Mouse (Mus musculus) liver, embryonic 11.5 days (tissue): ENCODE results near the gene Actb. TPM values are rescaled to one million over a fixed set of nuclear protein-coding genes. Genes with fewer than 3 reads are reported as not detected.
"Not testable (repeated sequence)": the region's sequence is repeated elsewhere in the genome, so short reads cannot be mapped to it uniquely, and the experiment has no call there.

Source experiments
- ATAC-seq: fragments of 200-750 bp; cut with Nextera tagmentation; replicated peaks from 2 replicates; pipeline ENCODE4 v1.8.0; 2017; ENCODE audit warnings: moderate number of reproducible peaks, mild to moderate bottlenecking, moderate TSS enrichment, moderate library complexity; ENCODE audit not compliant: low FRiP score
- DNase-seq: peaks from one replicate; pipeline ENCODE4 v3.0.0-alpha.2; 2017; ENCODE audit warnings: low spot score
- H3K27ac ChIP-seq: fragments of 300-500 bp; sonication (generic); 2 replicates; pipeline ENCODE4 v1.5.1; 2014; ENCODE audit warnings: mild to moderate bottlenecking, low read depth, low read length, control low read depth
- H3K27me3 ChIP-seq: fragments of 300-500 bp; sonication (generic); replicated peaks from 2 replicates; pipeline ENCODE4 v1.6.1; 2014; ENCODE audit warnings: low read length, mixed read lengths; ENCODE audit not compliant: control insufficient read depth, insufficient read depth
- H3K36me3 ChIP-seq: fragments of 300-500 bp; sonication (generic); 2 replicates; pipeline ENCODE4 v1.6.1; 2014; ENCODE audit warnings: mild to moderate bottlenecking, low read length, moderate library complexity, mixed read lengths; ENCODE audit not compliant: control insufficient read depth, insufficient read depth
- H3K4me1 ChIP-seq: fragments of 300-500 bp; sonication (generic); replicated peaks from 2 replicates; pipeline ENCODE4 v1.6.1; 2014; ENCODE audit warnings: low read length, mixed read lengths; ENCODE audit not compliant: control insufficient read depth, insufficient read depth
- H3K4me2 ChIP-seq: fragments of 300-500 bp; sonication (generic); 2 replicates; pipeline ENCODE4 v1.6.1; 2014; ENCODE audit warnings: mild to moderate bottlenecking, control low read depth, moderate library complexity
- H3K4me3 ChIP-seq: fragments of 300-500 bp; sonication (generic); 2 replicates; pipeline ENCODE4 v1.5.1; 2014; ENCODE audit warnings: low read depth, low read length, control low read depth
- H3K9ac ChIP-seq: fragments of 300-500 bp; sonication (generic); 2 replicates; pipeline ENCODE4 v1.6.1; 2014; ENCODE audit warnings: low read depth, low read length, control low read depth
- H3K9me3 ChIP-seq: fragments of 300-500 bp; sonication (generic); 2 replicates; pipeline ENCODE4 v1.6.1; 2016; ENCODE audit warnings: low read length, inconsistent platforms, mixed read lengths; ENCODE audit not compliant: control insufficient read depth
- WGBS: fragments of 180-500 bp; shearing (Covaris S2); extraction: QIAGEN DNeasy Blood & Tissue Kit; methylation state at CpG from one replicate; pipeline ENCODE4 v1.1.7; 2014; 5-methylcytosine and 5-hydroxymethylcytosine counted together
- polyA plus RNA-seq: library from polyadenylated mRNA; unstranded; fragments of >200 nt; fragmentation: Nextera tagmentation; extraction: Ambion mirVana; gene quantifications from 2 replicates; pipeline ENCODE4 v1.2.1, GENCODE M21; 2014

The Actb gene
- polyA plus RNA-seq, 1 experiment from 2014 or later: 12,749 TPM

DNA sequence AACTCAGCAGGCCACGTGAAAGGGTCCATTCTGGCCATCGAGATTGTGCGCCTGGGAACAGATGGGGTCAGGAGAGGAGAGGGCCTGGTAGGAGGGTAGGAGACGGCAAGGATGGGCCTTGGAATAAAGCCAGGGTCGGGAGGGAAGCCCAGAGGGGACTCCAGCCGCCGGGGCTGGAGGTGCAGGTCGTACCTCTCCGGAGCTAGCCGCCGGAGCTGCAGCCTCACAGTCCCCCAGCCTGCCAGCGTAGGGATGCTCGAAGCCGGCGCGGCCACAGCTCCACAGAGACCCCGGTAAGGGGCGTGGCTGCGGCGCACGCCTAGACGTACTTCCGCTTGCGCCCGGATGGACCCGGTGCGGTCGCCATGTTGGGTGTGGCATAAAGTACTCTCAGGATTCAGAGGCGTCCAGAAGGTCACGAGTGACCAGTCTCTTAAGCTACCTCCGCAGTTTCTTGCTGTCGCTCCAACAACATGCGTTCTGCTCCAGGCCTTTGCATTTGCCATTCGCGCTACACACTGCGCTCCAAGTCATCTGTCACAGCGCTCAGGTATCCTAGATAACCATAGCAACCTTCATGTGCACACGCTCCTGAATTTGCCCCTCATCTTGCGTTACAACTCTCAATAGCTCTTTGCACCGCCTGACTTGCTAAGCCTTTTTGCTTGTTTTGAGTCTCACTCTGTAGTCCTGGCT lies 11.5 kb downstream of the Actb start, which contains the start of gene Fbxl18:
Gene Fbxl18, minus strand, starts transcription at position 504 of the 696 bp plus-strand sequence.
- Histone ChIP-seq H3K27ac (peak within 1 kb of the TSS; percentile 52), H3K9ac (peak within 1 kb of the TSS; percentile 83), H3K4me3 (peak within 1 kb of the TSS; percentile 72), H3K4me1 (peaks cover 20% of the 10 kb centered on the region), H3K4me2 (peak within 1 kb of the TSS; percentile 96), H3K27me3 (no peaks in the 10 kb centered on the region), H3K36me3 (no peaks in the 10 kb centered on the region), H3K9me3 (no peaks in the 10 kb centered on the region)
- DNase-seq: peak; percentile 91
- WGBS: under 1% methylated on average over 40 of the region's 40 CpGs
- ATAC-seq: peak; percentile 94

GRCm38 (mm10) chr5:142891396-142891795 lies 15.2 kb downstream of the Actb start:
- Histone ChIP-seq H3K36me3 (peaks cover 3% of the 10 kb centered on the region), H3K4me1 (peaks cover 19% of the 10 kb centered on the region), H3K4me3 (no peak overlapping the region), H3K27ac (no peak overlapping the region), H3K9ac (no peak overlapping the region), H3K9me3 (no peaks in the 10 kb centered on the region), H3K4me2 (no peak overlapping the region), H3K27me3 (no peaks in the 10 kb centered on the region)
- ATAC-seq: no peak
- 80% methylated on average over 6 of the region's 6 CpGs for WGBS
- no peak for DNase-seq

DNA sequence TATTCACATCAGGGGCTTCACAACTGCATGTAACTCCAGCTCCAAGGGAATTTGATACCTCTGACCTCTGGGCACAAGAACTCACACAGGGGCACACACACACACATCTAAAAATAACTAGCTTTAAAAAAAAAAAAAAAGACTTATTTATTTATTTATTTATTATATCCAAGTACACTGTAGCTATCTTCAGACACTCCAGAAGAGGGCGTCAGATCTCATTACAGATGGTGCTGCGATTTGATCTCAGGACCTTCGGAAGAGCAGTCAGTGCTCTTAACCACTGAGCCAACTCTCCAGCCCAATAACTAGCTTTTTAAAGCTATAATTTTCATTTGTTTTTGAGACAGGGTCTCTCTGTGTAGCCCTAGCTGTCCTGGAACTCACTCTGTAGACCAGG lies 19.0 kb downstream of the Actb start:
- WGBS: 84% methylated on average over 3 of the region's 3 CpGs
- not testable (repeated sequence) for H3K4me2 ChIP-seq, H3K4me3 ChIP-seq, H3K4me1 ChIP-seq, H3K9me3 ChIP-seq, H3K27me3 ChIP-seq, ATAC-seq, H3K9ac ChIP-seq, DNase-seq, H3K27ac ChIP-seq
- peaks cover 28% of the 10 kb centered on the region for H3K36me3 ChIP-seq

DNA sequence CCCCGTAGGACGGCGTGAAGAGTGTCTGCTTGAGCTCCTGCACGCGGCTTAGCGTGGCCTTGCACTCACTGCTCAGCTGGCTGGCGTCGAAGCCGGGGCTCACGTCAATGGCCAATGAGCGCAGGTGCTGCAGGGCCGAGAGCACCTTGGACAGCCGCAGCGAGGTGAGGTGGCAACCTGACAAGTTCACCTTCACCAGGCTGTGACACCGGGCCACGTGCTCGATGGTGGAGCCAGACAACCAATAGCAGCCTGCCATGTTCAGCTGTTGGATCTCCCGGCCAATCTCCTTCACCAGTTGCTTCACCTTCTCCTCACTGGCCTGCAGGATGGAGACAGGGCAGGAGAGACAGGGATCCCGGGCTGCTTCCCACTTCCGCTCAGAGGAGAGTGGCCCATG lies 19.8 kb downstream of the Actb start:
- Histone ChIP-seq H3K4me1 (peaks cover 3% of the 10 kb centered on the region), H3K27me3 (no peaks in the 10 kb centered on the region), H3K36me3 (peaks cover 31% of the 10 kb centered on the region), H3K9me3 (no peaks in the 10 kb centered on the region), H3K4me2 (no peak overlapping the region), H3K9ac (no peak overlapping the region), H3K27ac (no peak overlapping the region), H3K4me3 (no peak overlapping the region)
- ATAC-seq (no peak), DNase-seq (no peak)
- WGBS: 93% methylated on average over 20 of the region's 20 CpGs

- DNase-seq: no peak
- H3K9me3 ChIP-seq: no peaks in the 10 kb centered on the region
- no peaks in the 10 kb centered on the region for H3K27me3 ChIP-seq
- H3K9ac ChIP-seq: no peak overlapping the region
- no peak overlapping the region for H3K4me2 ChIP-seq
- no peak overlapping the region for H3K27ac ChIP-seq
- 92% methylated on average over 19 of the region's 19 CpGs for WGBS
- peaks cover 31% of the 10 kb centered on the region for H3K36me3 ChIP-seq
- peaks cover 9% of the 10 kb centered on the region for H3K4me1 ChIP-seq
- H3K4me3 ChIP-seq: no peak overlapping the region
- ATAC-seq: no peak
Measured at GRCm38 (mm10) chr5:142886181-142886580, 20.4 kb downstream of the Actb start.

DNA sequence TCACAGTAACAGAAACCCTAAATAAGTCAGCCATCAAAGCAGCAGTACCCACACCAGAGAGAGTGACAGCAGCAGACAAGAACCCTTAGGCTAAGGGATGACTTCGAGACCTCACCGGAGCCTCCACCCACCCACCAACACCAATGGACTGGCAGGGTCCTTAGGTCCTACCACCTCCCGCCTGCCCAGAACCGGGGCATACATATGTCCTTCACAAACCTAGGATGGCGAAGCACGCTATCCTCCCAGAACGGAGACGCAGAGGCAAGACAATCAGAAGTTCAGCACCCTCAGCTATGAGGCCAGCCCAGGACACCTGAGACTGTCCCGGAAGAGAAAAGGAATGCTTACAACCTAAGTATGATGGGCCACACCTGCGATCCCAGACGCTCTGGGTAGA lies 24.1 kb downstream of the Actb start:
- ATAC-seq (no peak), DNase-seq (no peak)
- peaks cover 17% of the 10 kb centered on the region for H3K4me1 ChIP-seq
- H3K4me3 ChIP-seq: no peak overlapping the region
- H3K27ac ChIP-seq: no peak overlapping the region
- no peaks in the 10 kb centered on the region for H3K27me3 ChIP-seq
- WGBS: 93% methylated on average over 11 of the region's 11 CpGs
- H3K36me3 ChIP-seq: peaks cover 33% of the 10 kb centered on the region
- H3K9ac ChIP-seq: no peak overlapping the region
- no peaks in the 10 kb centered on the region for H3K9me3 ChIP-seq
- H3K4me2 ChIP-seq: no peak overlapping the region

GRCm38 (mm10) chr5:142881936-142882335 lies 24.6 kb downstream of the Actb start:
- Histone ChIP-seq H3K4me1 (peaks cover 17% of the 10 kb centered on the region), H3K4me2 (peak overlapping the region; percentile 10; the same call in 1 of the 2 replicates), H3K4me3 (no peak overlapping the region), H3K9me3 (no peaks in the 10 kb centered on the region), H3K27me3 (no peaks in the 10 kb centered on the region), H3K9ac (no peak overlapping the region; the same call in 1 of the 2 replicates), H3K27ac (peak overlapping the region; percentile 32), H3K36me3 (peaks cover 33% of the 10 kb centered on the region)
- ATAC-seq: no peak
- no peak for DNase-seq
- WGBS: 66% methylated on average over 8 of the region's 8 CpGs

DNA sequence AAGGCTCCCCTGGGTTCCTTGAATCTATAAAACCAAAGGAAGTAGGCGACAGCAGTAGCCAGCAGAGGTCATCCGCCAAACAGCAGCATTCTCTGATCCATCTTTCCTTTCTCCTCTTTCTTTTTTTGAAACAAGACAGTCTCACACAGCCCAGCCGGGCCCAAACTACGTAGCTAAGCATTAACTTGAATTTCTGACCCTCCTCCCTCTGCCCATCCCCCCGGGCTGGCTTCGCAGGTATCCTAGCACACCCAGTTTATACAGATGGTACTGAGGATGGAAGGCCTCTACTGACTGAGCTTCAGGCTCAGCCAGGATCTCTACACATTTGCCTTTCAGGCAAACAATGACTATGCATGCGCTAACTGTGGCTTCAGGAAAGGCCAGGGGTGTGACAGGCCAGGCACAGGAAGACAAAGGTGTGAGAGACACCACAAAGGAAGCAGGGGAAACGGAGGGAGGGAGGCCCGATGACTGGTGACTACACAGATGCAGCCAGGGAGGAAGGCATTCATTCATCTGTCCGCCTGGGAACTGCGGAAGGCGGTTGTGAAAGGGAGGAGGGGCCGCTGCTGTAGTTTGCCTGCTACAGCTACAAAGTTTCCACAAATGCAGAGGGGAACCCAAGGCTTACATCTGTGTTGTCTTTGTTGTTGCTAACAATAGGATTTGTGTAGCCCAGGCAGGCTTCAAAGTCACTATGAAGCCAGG lies 25.6 kb downstream of the Actb start:
- no peaks in the 10 kb centered on the region for H3K9me3 ChIP-seq
- WGBS: 36% methylated on average over 13 of the region's 13 CpGs
- peaks cover 29% of the 10 kb centered on the region for H3K36me3 ChIP-seq
- no peak overlapping the region for H3K4me3 ChIP-seq
- peaks cover 17% of the 10 kb centered on the region for H3K4me1 ChIP-seq
- H3K4me2 ChIP-seq: no peak overlapping the region
- ATAC-seq: no peak
- no peak overlapping the region for H3K9ac ChIP-seq
- H3K27me3 ChIP-seq: no peaks in the 10 kb centered on the region
- H3K27ac ChIP-seq: peak overlapping the region; percentile 32
- no peak for DNase-seq

DNA sequence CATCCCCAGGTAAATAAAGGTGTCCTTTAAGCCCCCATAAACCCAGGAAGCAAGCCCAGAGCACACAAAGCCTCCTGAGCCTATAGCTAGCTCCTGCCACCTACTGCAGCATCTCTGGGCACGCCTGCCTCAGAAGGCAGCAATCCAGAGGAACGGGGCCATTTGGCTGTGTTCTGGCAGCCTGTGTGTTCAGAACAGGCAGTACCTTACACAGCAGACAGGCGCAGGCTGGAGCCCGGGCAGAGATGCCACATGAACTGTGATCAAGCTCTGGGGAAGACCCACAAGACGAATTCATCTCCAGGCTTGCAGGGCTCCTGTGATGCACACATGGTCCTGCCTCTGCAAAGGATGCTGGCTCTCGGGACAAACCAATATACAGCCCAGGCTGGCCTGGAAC lies 26.3 kb downstream of the Actb start:
- H3K4me2 ChIP-seq: no peak overlapping the region
- H3K27me3 ChIP-seq: no peaks in the 10 kb centered on the region
- no peak overlapping the region for H3K9ac ChIP-seq
- no peaks in the 10 kb centered on the region for H3K9me3 ChIP-seq
- 78% methylated on average over 6 of the region's 6 CpGs for WGBS
- H3K4me3 ChIP-seq: no peak overlapping the region
- DNase-seq (no peak), ATAC-seq (no peak)
- no peak overlapping the region for H3K27ac ChIP-seq
- H3K4me1 ChIP-seq: peaks cover 17% of the 10 kb centered on the region
- H3K36me3 ChIP-seq: peaks cover 22% of the 10 kb centered on the region
